Mouse (Mus musculus) frontal cortex, postnatal 25 days (tissue): ENCODE results near the gene Purb.

ENCODE experiments used
- DNase-seq, 2 experiments: peaks; one replicate each; pipeline ENCODE4 v3.0.0; 2022; ENCODE audit warnings: low spot score in 2 of 2

Purb gene

GRCm38 (mm10) chr11:6475867-6476484, at the start of gene Purb:
Purb (minus strand) TSS chr11:6475917.
- peak; percentile 81 to 87 for DNase-seq

GRCm38 (mm10) chr11:6525241-6525640, 49.5 kb upstream of the Purb start:
- DNase-seq = no peak

GRCm38 (mm10) chr11:6524880-6525238, 49.1 kb upstream of the Purb start:
- no peak for DNase-seq

- DNase-seq = no peak
Measured at GRCm38 (mm10) chr11:6524165-6524879, 48.6 kb upstream of the Purb start.

DNA sequence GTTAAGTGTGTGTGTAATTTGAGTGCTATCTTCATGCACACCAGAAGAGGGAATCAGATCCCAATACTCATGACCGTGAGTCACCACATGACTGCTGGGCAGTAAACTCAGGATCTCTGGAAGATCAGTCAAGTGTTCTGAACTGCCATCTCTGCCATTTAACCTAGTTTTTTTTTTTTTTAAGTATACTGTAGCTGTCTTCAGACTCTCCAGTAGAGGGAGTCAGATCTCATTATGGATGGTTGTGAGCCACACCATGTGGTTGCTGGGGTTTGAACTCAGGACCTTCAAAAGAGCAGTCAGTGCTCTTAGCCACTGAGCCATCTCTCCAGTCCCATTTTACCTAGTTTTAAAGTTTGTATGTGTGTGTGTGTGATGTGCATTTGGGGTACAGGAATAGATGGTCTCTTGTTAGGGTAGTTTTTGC, 48.0 kb upstream of the Purb start:
- DNase-seq = no peak

DNA sequence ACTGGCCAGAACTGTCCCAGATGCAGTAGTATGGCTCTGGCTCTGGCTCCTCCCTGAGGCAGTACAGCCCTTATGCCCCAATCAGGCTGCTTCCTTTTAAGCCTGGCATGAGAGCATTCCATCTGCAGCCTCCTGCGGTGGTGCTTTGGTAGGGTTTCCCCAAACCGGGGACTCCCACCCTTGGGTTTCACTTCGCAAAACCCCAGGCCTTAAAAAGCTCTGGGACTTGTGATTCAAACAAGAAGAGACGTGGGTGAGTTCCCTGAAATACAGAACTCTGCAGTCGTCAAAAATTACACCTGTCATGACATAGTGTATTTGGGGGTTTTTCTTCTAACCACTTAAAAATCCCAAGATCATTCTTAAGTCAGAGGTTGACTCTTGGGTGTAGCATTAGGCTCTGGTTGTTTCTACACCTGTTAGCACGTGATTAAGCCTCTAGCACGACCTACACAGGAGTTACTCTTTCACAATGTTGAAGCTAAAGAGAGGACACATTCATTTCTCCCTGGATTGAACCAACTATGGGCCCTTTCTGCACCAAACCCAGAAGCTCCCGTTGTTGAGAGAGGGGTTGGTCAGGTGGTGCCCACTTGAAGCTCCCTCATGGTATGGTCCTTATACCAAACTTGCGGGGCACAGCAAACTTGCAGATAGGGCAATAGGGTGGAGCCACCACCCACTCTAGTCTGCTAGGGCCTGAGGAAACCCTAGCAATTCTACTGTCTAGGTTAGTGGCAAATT, 47.2 kb upstream of the Purb start:
- no peak for DNase-seq

DNA sequence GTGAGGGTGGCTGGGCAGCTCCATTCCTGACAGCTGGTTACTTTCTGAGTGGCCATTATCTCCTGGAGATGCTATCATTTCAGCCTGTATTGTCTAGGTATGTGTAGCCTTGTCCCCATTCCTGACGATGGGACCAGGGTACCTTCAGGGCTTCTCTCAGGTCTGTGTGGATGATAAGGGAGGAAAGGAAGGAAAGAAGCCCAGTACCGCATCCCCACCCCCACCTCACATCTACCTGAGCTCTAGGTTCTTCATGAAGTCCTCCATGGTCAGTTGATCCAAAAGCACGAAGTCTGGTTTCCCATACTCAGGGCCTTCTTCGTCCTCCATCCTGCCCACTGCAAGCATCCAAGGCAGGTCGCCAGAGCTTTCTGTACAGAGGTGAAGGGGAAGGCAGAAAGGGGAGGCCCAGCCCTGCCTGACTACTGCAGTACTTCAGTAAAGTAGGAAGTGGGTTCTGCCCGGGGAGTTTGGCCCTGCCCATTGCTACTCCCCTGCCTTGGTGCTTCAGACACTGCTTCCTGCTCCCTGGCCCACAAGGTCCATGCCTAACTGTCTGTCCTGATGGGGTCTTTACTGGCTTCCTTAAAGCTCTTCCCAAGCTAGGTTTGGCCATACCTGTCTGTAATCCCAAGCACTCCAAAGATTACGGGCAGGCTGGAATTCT, 44.9 kb upstream of the Purb start, which contains the start of gene Myo1g:
Gene Myo1g (minus strand): TSS at position 459 of the 667 bp plus-strand sequence.
- no peak for DNase-seq

DNA sequence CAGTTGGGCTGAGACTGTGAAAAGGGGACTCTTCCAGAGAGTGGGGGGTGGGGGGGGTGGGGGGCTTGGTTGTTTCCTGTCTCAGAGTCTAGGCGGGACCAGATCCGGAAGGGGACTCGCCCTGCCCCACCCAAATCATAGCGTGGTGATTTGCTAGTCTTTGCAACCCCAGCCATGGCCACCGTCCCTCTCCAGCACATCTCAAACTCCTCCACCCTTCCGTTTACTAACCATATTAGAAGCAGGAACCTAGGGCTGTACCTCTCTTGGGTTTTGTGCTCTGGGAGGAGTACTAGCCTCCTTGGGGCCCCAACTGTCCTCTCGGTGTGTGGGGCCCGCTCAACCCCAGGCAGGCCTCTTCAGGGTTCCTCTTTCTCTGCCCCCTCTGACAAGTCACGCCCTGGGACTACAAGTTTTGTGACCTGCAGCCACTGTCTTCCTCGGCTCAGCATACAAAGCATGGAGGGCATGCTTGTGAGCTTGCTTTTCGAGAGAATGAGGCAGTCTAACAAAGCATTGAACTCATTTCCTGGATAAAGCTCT, 43.8 kb upstream of the Purb start:
- no peak for DNase-seq

GRCm38 (mm10) chr11:6514837-6515236, 39.1 kb upstream of the Purb start:
- no peak for DNase-seq

DNA sequence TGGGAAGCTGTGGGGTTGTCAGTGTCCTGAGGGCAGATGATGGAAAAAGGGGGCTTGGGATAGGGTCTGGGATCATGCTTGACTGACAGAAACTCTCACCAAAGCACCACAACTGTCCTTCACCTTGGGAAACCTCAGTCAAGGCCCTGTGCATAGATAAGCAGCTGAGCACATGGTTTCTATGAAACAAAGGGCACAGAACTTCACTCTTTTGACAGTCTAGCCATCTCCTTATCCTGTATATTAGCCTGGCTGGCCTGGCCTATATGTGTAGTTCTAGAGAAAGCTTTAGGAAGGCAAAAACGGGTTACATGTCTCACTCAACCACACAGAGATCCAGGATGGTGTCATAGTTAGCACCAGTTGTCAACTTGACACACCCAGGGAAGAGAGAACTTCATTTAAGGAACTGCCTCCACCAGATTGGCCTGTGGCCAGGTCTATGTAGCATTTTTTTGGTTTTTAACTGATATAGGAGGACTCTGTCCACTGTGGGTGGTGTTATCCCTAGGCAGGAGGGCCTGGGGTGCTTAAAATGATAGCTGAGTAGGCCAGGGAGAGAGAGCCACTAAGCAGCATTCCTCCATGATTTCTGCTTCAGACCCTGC, 32.7 kb upstream of the Purb start:
- no peak for DNase-seq

- DNase-seq = no peak
Measured at GRCm38 (mm10) chr11:6506516-6506915, 30.8 kb upstream of the Purb start.

- DNase-seq = no peak
Measured at GRCm38 (mm10) chr11:6504689-6505088, 29.0 kb upstream of the Purb start.

GRCm38 (mm10) chr11:6504226-6504625, 28.5 kb upstream of the Purb start:
- no peak for DNase-seq

- DNase-seq = no peak
Measured at GRCm38 (mm10) chr11:6502506-6502905, 26.8 kb upstream of the Purb start.

DNA sequence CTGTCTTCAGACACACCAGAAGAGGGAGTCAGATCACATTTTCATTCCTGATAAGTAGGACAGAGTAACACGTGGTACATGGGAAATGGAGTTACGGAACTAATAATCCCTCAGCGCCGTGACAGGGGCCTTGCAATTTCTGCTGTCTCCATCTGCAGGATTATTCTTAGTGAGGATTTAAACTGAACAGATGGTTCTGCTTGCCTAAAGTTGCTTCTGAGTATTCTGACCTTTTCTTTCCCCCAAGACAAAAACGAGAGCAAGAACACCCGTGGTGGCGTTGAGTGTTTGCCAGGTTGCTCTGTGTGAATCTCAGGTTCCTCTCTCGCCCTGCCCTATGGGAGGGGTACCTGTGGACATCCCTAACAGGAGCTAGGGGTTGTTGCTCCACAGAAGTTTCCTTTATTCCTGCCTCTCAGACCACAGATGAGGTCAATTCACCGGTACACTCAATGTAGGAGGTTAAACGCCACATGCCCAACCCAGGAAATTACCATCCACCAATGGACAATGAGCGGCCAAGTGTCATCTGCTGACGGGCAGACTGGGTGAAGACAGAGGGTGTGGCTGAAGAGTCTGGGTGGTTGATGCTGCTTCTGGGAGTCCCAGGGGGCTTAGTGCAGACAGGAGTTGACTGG, 21.7 kb upstream of the Purb start:
- DNase-seq = no peak

- DNase-seq = no peak
Measured at GRCm38 (mm10) chr11:6489691-6490503, 14.2 kb upstream of the Purb start.

DNA sequence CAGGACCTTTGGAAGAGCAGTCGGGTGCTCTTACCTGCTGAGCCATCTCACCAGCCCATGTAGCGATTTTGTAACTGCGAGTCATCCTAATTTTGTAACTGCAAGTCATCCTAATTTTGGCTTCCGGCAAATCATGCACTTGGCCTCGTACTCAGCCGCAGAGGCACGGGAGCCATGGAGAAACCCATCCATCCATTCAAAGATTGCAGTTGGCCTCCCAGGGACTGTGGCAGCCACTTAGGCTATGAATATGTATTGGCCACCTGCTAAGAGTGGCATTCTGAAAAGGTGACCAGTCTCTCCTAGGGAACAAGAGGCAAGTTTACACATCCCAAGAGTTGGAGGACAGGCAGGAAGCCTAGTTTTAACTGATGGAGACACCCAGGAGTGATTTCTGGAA, 13.5 kb upstream of the Purb start:
- DNase-seq = no peak

GRCm38 (mm10) chr11:6488041-6488684, 12.4 kb upstream of the Purb start:
- no peak for DNase-seq

DNA sequence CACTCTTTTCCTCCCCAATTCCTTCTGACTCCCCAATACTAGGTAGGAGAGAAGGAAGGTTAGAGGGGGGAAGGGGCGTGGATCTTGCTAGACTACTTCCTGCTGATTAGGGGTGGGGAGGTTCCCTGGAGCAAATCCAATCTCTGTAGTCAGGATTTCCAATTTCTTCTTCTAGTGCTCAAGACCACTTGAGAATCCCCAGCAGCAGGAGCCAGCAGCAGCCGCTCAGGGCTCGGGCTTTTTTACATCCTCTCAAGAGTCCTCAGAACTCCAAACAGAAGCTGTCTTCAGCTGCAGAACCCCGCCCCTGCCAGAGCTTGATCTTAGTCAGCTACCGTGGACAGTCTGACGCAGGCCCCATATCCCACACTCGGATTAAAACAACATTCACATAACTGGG, 11.8 kb upstream of the Purb start:
- no peak for DNase-seq

DNA sequence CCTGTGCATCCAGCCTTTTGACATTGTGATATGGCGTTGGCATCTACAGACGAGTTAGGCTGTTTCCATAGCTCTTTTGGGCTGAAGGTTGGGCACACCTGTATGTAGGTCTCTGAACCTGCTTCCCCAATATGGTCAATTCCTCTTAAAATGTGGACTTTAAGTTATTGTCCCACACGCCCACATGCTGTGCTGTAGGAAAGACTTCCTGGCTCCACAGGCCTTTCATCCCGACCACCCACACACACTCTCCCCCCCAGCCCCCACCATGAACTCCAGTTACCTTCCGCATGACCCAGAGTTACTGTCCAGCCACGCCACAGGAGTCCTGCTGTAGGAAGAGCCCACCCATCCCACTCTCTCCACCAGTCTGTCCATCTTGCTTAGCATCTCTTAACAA, 11.2 kb upstream of the Purb start:
- no peak for DNase-seq
